Mouse (Mus musculus) heart, embryonic 11.5 days (tissue): Measurements from ENCODE around the gene Ghrh. TPM values are rescaled to one million over a fixed set of nuclear protein-coding genes. Genes with fewer than 3 reads are reported as not detected.
A peak's percentile ranks its signal among the peaks of the same experiment; 100 is the strongest.
"Not testable (repeated sequence)": the region's sequence is repeated elsewhere in the genome, so short reads cannot be mapped to it uniquely, and the experiment has no call there.

Experiments
- ATAC-seq: fragments of 200-750 bp; cut with Nextera tagmentation; replicated peaks from 2 replicates; pipeline ENCODE4 v1.8.0; 2017; ENCODE audit warnings: moderate library complexity; ENCODE audit not compliant: insufficient number of reproducible peaks, low FRiP score, low TSS enrichment
- H3K27ac ChIP-seq: fragments of 300-500 bp; sonication (generic); 2 replicates; pipeline ENCODE4 v1.5.1; 2014; ENCODE audit warnings: mild to moderate bottlenecking, low read depth, low read length
- H3K27me3 ChIP-seq: fragments of 300-500 bp; sonication (generic); 2 replicates; pipeline ENCODE4 v1.6.1; 2014; ENCODE audit warnings: mild to moderate bottlenecking, low read length, mixed read lengths; ENCODE audit not compliant: control insufficient read depth, insufficient read depth
- H3K36me3 ChIP-seq: fragments of 300-500 bp; sonication (generic); 2 replicates; pipeline ENCODE4 v1.6.1; 2014; ENCODE audit warnings: mild to moderate bottlenecking, low read length, moderate library complexity, mixed read lengths; ENCODE audit not compliant: control insufficient read depth, insufficient read depth
- H3K4me1 ChIP-seq: fragments of 300-500 bp; sonication (generic); 2 replicates; pipeline ENCODE4 v1.6.1; 2014; ENCODE audit warnings: low read length; ENCODE audit not compliant: control insufficient read depth, insufficient read depth
- H3K4me2 ChIP-seq: fragments of 300-500 bp; sonication (generic); 2 replicates; pipeline ENCODE4 v1.6.1; 2014; ENCODE audit warnings: mild to moderate bottlenecking, moderate library complexity
- H3K4me3 ChIP-seq: fragments of 300-500 bp; sonication (generic); 2 replicates; pipeline ENCODE4 v1.5.1; 2014; ENCODE audit warnings: low read depth, low read length
- H3K9ac ChIP-seq: fragments of 300-500 bp; sonication (generic); 2 replicates; pipeline ENCODE4 v1.6.1; 2014; ENCODE audit warnings: mild to moderate bottlenecking, low read depth, low read length, moderate library complexity
- H3K9me3 ChIP-seq: fragments of 300-500 bp; sonication (generic); replicated peaks from 2 replicates; pipeline ENCODE4 v1.6.1; 2016; ENCODE audit warnings: low read length; ENCODE audit not compliant: control insufficient read depth
- WGBS: fragments of 180-500 bp; shearing (Covaris S2); extraction: QIAGEN DNeasy Blood & Tissue Kit; methylation state at CpG from one replicate; pipeline ENCODE4 v1.1.7; 2014; ENCODE audit not compliant: insufficient replicate concordance; 5-methylcytosine and 5-hydroxymethylcytosine counted together
- polyA plus RNA-seq: library from polyadenylated mRNA; unstranded; fragments of >200 nt; fragmentation: Nextera tagmentation; extraction: Ambion mirVana; gene quantifications from 2 replicates; pipeline ENCODE4 v1.2.1, GENCODE M21; 2014

Gene Ghrh
- not detected in 2 replicates for polyA plus RNA-seq

DNA sequence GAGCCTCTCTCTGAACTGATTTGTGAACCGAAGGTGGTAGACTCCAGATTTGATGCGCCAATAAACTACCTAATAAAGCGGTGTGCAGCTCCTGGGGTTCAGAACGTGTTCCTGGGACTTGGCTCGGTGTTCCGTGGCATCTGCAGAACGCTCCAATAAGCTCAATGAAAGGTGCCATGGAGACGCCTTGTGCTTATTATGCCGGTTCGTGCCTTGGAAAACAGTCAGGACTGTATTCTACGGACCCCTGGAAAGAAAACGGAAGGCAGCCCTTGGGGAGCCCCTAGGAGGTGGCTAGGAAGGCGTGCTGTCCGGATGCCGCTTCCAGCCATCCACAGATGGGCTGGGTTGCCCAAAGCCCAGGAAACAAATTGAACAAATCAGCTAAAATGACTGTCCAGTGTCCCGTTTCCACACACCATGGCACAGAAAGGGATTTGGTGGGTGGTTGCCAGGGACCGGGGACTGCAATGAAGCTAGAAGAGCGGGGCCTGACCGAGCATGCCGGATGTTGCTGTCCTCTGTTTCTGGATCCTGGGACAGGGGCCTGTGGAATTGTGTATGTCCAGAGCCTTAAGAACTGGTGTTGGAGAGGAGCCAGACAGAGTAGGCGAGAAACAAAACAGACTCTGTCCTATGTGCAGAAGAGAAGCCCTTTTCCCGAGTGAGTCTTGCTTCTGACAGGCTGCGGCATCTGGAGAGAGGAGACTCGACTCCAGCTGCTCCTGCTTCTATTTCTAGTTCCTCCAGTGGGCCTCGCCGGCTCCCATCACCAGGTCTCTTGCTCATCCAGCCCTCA lies at the start of gene Ghrh:
TSS of gene Ghrh (minus strand) at position 146 of the 799 bp plus-strand sequence.
- H3K4me1 ChIP-seq = peaks cover 6% of the 10 kb centered on the region; the same call in 1 of the 2 replicates
- no peaks in the 10 kb centered on the region for H3K36me3 ChIP-seq
- H3K27ac ChIP-seq = peak within 1 kb of the TSS; percentile 59; the same call in 1 of the 2 replicates
- no peak within 1 kb of the TSS for H3K4me3 ChIP-seq
- no peak within 1 kb of the TSS for H3K4me2 ChIP-seq
- WGBS = 68% methylated on average over 26 of the region's 26 CpGs
- H3K27me3 ChIP-seq = no peaks in the 10 kb centered on the region
- H3K9ac ChIP-seq = 0 out of 2 replicates have a peak within 1 kb of the TSS, but pooled peaks have one; percentile 8
- ATAC-seq = no peak
- H3K9me3 ChIP-seq = no peaks in the 10 kb centered on the region

DNA sequence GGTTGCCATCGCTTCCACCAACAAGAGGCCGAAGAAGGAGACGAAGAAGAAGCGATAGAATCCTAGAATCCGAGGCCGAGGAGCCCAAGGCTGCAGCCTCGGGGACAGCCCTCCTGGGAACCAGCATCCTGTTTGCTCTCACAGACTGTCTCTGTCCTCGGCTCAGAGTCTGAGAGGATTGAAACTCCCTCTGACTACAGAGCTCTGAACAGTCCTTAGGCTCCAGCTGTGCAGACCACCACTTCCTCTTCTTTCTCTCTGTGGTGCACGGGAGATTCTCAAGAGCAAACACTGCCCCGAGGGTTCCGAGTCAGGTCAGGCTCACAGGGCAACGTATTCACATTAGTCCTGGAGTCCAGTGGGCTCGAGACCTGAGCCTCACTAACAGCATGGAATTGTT lies 48.7 kb upstream of the Ghrh start:
- Histone ChIP-seq H3K27ac (no peak overlapping the region), H3K9ac (no peak overlapping the region), H3K27me3 (no peaks in the 10 kb centered on the region), H3K4me2 (no peak overlapping the region), H3K36me3 (peaks cover 18% of the 10 kb centered on the region), H3K4me3 (no peak overlapping the region), H3K4me1 (peaks cover 6% of the 10 kb centered on the region; the same call in 1 of the 2 replicates), H3K9me3 (no peaks in the 10 kb centered on the region)
- 60% methylated on average over 13 of the region's 13 CpGs for WGBS
- no peak for ATAC-seq

DNA sequence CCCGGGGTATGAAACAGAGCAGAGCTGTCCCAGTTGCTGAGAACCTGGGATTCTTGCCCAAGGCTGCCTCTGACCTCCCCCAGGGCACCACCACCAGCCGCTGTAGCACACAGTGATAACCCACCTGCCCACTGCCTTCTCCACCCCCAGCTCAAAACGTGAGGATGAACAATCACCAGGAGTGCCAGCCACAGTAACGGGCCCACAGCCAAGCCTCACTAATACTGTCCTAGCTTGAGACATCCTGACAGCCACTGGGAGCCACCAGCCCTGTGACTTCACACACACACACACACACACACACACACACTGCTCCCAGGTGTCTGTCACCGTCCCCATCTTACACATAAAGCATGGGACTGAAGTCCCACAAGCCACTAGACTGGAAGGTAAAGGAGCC lies 48.1 kb upstream of the Ghrh start:
- WGBS = 65% methylated on average over 5 of the region's 5 CpGs
- no peaks in the 10 kb centered on the region for H3K9me3 ChIP-seq
- peaks cover 18% of the 10 kb centered on the region for H3K36me3 ChIP-seq
- no peak overlapping the region for H3K27ac ChIP-seq
- no peak for ATAC-seq
- H3K27me3 ChIP-seq = no peaks in the 10 kb centered on the region
- H3K4me3 ChIP-seq = no peak overlapping the region
- H3K9ac ChIP-seq = no peak overlapping the region
- H3K4me1 ChIP-seq = peaks cover 6% of the 10 kb centered on the region; the same call in 1 of the 2 replicates
- no peak overlapping the region for H3K4me2 ChIP-seq

DNA sequence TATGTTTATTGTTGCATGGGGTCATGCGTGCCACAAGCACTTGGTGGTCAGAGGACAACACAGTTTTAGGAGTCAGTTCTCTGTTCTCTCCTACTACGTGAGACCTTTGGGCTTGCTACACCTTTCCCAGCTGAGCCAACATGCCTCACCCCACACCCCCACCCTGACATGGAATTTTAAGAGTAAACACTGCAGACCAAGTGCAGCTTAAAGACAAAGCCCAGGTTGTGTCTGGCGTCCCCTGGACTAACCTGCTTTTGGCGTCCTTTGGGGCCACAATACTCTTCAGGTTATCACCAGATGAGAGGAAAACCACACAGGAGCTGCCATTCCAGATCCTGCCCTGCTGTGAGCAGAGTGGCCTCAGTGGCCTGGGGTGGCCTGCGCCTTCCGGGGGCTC lies 47.6 kb upstream of the Ghrh start:
- no peak for ATAC-seq
- Histone ChIP-seq H3K9me3 (no peaks in the 10 kb centered on the region), H3K4me1 (peaks cover 6% of the 10 kb centered on the region; the same call in 1 of the 2 replicates), H3K9ac (no peak overlapping the region), H3K36me3 (peaks cover 18% of the 10 kb centered on the region), H3K27me3 (no peaks in the 10 kb centered on the region), H3K27ac (no peak overlapping the region), H3K4me3 (no peak overlapping the region), H3K4me2 (no peak overlapping the region)
- 53% methylated on average over 6 of the region's 6 CpGs for WGBS

DNA sequence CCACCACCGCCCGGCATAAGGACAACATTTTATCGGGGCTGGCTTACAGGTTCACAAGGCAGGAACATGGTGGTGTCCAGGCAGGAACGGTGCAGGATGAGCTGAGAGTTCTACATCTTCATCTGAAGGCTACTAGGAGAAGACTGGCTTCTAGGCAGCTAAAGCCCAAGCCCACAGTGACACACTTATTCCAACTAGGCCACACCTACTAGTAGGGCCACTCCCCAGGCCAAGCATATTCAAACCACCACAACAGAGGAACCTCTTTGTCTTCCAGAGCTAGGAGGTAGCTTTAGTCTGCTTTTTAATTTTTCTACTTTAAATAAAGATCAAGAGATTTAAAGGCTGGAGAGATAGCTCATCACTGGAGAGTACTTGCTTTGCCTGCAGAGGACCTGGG lies 46.2 kb upstream of the Ghrh start:
- Histone ChIP-seq H3K4me2 (no peak overlapping the region), H3K9ac (no peak overlapping the region), H3K9me3 (no peaks in the 10 kb centered on the region), H3K4me1 (peaks cover 6% of the 10 kb centered on the region; the same call in 1 of the 2 replicates), H3K27ac (no peak overlapping the region), H3K36me3 (peaks cover 14% of the 10 kb centered on the region), H3K4me3 (no peak overlapping the region), H3K27me3 (no peaks in the 10 kb centered on the region)
- WGBS = 98% methylated on average over 4 of the region's 4 CpGs
- no peak for ATAC-seq

DNA sequence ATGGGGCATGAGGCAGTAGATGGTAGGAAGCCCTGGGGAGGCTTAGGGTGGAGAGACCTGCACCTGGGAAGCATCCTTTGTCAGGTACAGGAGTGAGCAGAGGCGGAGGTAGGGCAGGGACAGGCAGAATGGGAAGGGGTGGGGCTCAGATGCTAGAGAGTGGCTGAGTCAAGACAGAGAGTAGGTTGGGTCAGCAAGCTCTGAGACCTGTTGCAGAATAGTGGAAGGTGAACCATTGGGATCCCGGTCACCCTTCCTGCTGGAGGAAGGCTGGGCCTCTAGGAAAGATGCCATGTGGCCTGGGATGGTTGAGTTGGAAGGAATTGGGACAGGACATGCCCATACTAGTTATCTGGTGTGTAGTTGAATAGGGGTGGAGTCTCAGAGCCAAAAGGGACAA lies 45.0 kb upstream of the Ghrh start:
- H3K27me3 ChIP-seq = no peaks in the 10 kb centered on the region
- 94% methylated on average over 2 of the region's 2 CpGs for WGBS
- peaks cover 6% of the 10 kb centered on the region; the same call in 1 of the 2 replicates for H3K4me1 ChIP-seq
- no peaks in the 10 kb centered on the region for H3K9me3 ChIP-seq
- H3K4me2 ChIP-seq = no peak overlapping the region
- no peak overlapping the region for H3K9ac ChIP-seq
- no peak overlapping the region for H3K27ac ChIP-seq
- H3K4me3 ChIP-seq = no peak overlapping the region
- H3K36me3 ChIP-seq = 0 out of 2 replicates have a peak, but pooled peaks cover 6% of the 10 kb centered on the region
- no peak for ATAC-seq

DNA sequence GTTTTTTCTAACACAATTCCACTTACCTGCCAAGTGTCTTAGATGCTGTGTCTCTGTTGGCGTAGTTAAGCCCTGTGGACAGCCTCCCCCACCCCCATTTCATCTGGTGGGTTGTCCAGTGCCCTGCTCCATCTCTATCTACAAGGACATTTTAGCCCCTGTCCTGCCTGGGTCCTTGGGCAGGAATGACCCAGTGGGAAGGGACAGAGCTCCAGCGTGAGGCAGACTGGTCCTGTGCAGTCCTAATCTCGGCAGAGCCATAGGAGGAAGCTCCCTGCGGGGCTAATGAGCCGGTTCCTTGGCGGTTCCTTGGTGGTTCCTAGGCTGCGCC lies 42.2 kb upstream of the Ghrh start:
- ATAC-seq = no peak
- WGBS = 79% methylated on average over 7 of the region's 7 CpGs
- H3K27ac ChIP-seq = no peak overlapping the region
- H3K36me3 ChIP-seq = peaks cover 3% of the 10 kb centered on the region; the same call in 1 of the 2 replicates
- no peak overlapping the region for H3K9ac ChIP-seq
- no peak overlapping the region for H3K4me3 ChIP-seq
- no peaks in the 10 kb centered on the region for H3K27me3 ChIP-seq
- H3K4me1 ChIP-seq = no peaks in the 10 kb centered on the region; the same call in 1 of the 2 replicates
- no peak overlapping the region for H3K4me2 ChIP-seq
- no peaks in the 10 kb centered on the region for H3K9me3 ChIP-seq

DNA sequence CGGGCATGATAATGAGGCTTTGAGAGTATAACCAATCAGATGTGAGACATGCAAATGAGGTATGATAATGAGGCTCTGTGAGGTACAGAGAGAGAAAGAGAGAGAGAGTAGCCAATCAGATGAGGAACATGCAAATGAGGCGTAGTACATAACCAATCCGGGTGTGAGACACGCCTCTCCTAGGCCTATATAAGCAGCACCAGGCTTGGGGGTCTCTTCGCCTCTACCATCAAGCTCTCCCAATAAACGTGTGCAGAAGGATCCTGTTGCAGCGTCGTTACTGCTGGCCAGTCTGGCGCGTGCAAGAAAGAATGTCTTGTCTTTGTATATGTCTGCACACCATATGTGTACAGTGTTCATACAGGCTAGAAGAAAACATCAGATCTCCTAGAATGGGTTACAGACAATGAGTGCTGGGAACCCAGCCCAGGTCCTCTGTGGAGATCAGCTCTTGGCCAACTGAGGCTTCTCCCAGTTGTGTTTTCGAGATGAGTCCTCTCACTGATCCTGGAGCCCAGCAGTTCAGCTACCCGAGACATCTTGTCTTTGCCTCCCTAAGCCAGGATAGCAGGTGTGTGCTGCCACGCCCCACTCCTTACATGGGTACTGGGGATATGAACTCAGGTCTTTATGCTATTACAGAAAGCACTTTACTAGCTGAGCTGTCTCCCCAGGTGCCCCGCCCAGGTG lies 41.7 kb upstream of the Ghrh start:
- not testable (repeated sequence) for H3K4me2 ChIP-seq, H3K36me3 ChIP-seq, H3K4me1 ChIP-seq, ATAC-seq, H3K27me3 ChIP-seq, H3K27ac ChIP-seq, H3K9me3 ChIP-seq, H3K4me3 ChIP-seq, H3K9ac ChIP-seq
- 91% methylated on average over 14 of the region's 14 CpGs for WGBS
